Mouse (Mus musculus): ENCODE data around the gene Nmt1. TPM values are rescaled to one million over a fixed set of nuclear protein-coding genes. Genes with fewer than 3 reads are reported as not detected.
A peak's percentile ranks its signal among the peaks of the same experiment; 100 is the strongest.

Nmt1 gene
- polyA plus RNA-seq, 1 experiment, result 101 TPM

GRCm38 (mm10) chr11:102989641-102990151, 38.3 kb upstream of the Nmt1 start:
- no peaks in the 10 kb centered on the region; the same call in 1 of the 2 replicates for H3K27me3 ChIP-seq (ENCODE audit: control insufficient read depth, insufficient read depth, low read length, poor library complexity, severe bottlenecking)
- no peaks in the 10 kb centered on the region for H3K9me3 ChIP-seq (replicated peaks; ENCODE audit: control insufficient read depth, insufficient read depth, low read length, poor library complexity, severe bottlenecking)
- H3K36me3 ChIP-seq (ENCODE audit: control insufficient read depth, insufficient read depth, low read length, poor library complexity, severe bottlenecking), result peaks cover 4% of the 10 kb centered on the region; the same call in 1 of the 2 replicates
- no peak overlapping the region for H3K27ac ChIP-seq (ENCODE audit: insufficient read depth, low read length)
- H3K9ac ChIP-seq (ENCODE audit: low read depth, poor library complexity, severe bottlenecking), result peak overlapping the region; percentile 82
- H3K4me1 ChIP-seq (ENCODE audit: control insufficient read depth, insufficient read depth, low read length), result peaks cover 2% of the 10 kb centered on the region
- TF ChIP-seq POLR2A (IDR thresholded peaks at IDR 0.05; ENCODE audit: insufficient read depth, low read length) (no peak), EP300 (IDR thresholded peaks at IDR 0.05; ENCODE audit: insufficient read depth, low read depth, low read length) (no peak), CTCF (IDR thresholded peaks at IDR 0.05; ENCODE audit: low read depth, low read length) (no peak)
- H3K4me3 ChIP-seq (ENCODE audit: low read depth, low read length), result peak overlapping the region; percentile 54

GRCm38 (mm10) chr11:102990152-102990663, 37.8 kb upstream of the Nmt1 start:
- H3K9me3 ChIP-seq (replicated peaks; ENCODE audit: control insufficient read depth, insufficient read depth, low read length, poor library complexity, severe bottlenecking), result no peaks in the 10 kb centered on the region
- H3K4me1 ChIP-seq (ENCODE audit: control insufficient read depth, insufficient read depth, low read length), result peaks cover 2% of the 10 kb centered on the region
- no peaks in the 10 kb centered on the region; the same call in 1 of the 2 replicates for H3K27me3 ChIP-seq (ENCODE audit: control insufficient read depth, insufficient read depth, low read length, poor library complexity, severe bottlenecking)
- H3K9ac ChIP-seq (ENCODE audit: low read depth, poor library complexity, severe bottlenecking), result peak overlapping the region; percentile 82
- no peak overlapping the region for H3K27ac ChIP-seq (ENCODE audit: insufficient read depth, low read length)
- TF ChIP-seq CTCF (IDR thresholded peaks at IDR 0.05; ENCODE audit: low read depth, low read length) (no peak), POLR2A (IDR thresholded peaks at IDR 0.05; ENCODE audit: insufficient read depth, low read length) (no peak), EP300 (IDR thresholded peaks at IDR 0.05; ENCODE audit: insufficient read depth, low read depth, low read length) (no peak)
- peaks cover 5% of the 10 kb centered on the region; the same call in 1 of the 2 replicates for H3K36me3 ChIP-seq (ENCODE audit: control insufficient read depth, insufficient read depth, low read length, poor library complexity, severe bottlenecking)
- H3K4me3 ChIP-seq (ENCODE audit: low read depth, low read length), result peak overlapping the region; percentile 54

DNA sequence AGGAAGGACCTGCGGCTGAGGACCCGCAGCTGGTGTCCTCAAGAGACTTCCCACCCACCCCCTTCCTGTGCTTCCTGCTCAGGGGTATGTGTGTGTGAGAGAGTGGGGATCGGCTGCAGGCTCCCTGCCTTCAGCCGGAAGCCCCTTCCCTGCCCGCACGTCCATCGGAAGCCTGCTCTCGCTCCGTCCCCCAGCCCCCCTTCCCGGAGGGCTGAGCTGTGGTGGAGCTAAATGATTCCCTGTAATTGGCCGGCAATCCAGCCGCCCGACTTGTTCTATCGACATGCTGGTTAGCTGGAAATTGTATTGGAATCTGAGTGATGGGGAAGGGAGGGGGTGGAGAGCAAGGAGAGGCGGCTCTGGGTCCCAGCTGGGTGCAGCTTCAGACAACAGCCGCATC, 36.3 kb upstream of the Nmt1 start:
- no peak for TF ChIP-seq CTCF (IDR thresholded peaks at IDR 0.05; ENCODE audit: low read depth, low read length)
- no peak for TF ChIP-seq POLR2A (IDR thresholded peaks at IDR 0.05; ENCODE audit: insufficient read depth, low read length)
- TF ChIP-seq EP300 (IDR thresholded peaks at IDR 0.05; ENCODE audit: insufficient read depth, low read depth, low read length), result no peak
- Histone ChIP-seq H3K27ac (ENCODE audit: insufficient read depth, low read length) (no peak overlapping the region), H3K4me1 (ENCODE audit: control insufficient read depth, insufficient read depth, low read length) (peaks cover 2% of the 10 kb centered on the region), H3K27me3 (ENCODE audit: control insufficient read depth, insufficient read depth, low read length, poor library complexity, severe bottlenecking) (no peaks in the 10 kb centered on the region; the same call in 1 of the 2 replicates), H3K36me3 (ENCODE audit: control insufficient read depth, insufficient read depth, low read length, poor library complexity, severe bottlenecking) (peaks cover 18% of the 10 kb centered on the region), H3K9ac (ENCODE audit: low read depth, poor library complexity, severe bottlenecking) (peak overlapping the region; percentile 12; the same call in 1 of the 2 replicates), H3K9me3 (replicated peaks; ENCODE audit: control insufficient read depth, insufficient read depth, low read length, poor library complexity, severe bottlenecking) (no peaks in the 10 kb centered on the region), H3K4me3 (ENCODE audit: low read depth, low read length) (peak overlapping the region; percentile 25; the same call in 1 of the 2 replicates)

- TF ChIP-seq POLR2A (IDR thresholded peaks at IDR 0.05; ENCODE audit: insufficient read depth, low read length), result no peak
- TF ChIP-seq EP300 (IDR thresholded peaks at IDR 0.05; ENCODE audit: insufficient read depth, low read depth, low read length), result 0 out of 2 replicates have a peak, but pooled peaks have one; percentile 11
- TF ChIP-seq CTCF (IDR thresholded peaks at IDR 0.05; ENCODE audit: low read depth, low read length), result peak; percentile 95
- Histone ChIP-seq H3K4me1 (ENCODE audit: control insufficient read depth, insufficient read depth, low read length) (peaks cover 2% of the 10 kb centered on the region), H3K9ac (ENCODE audit: low read depth, poor library complexity, severe bottlenecking) (no peak overlapping the region), H3K4me3 (ENCODE audit: low read depth, low read length) (no peak overlapping the region), H3K27ac (ENCODE audit: insufficient read depth, low read length) (no peak overlapping the region), H3K27me3 (ENCODE audit: control insufficient read depth, insufficient read depth, low read length, poor library complexity, severe bottlenecking) (no peaks in the 10 kb centered on the region; the same call in 1 of the 2 replicates), H3K36me3 (ENCODE audit: control insufficient read depth, insufficient read depth, low read length, poor library complexity, severe bottlenecking) (peaks cover 25% of the 10 kb centered on the region), H3K9me3 (replicated peaks; ENCODE audit: control insufficient read depth, insufficient read depth, low read length, poor library complexity, severe bottlenecking) (no peaks in the 10 kb centered on the region)
Observed at GRCm38 (mm10) chr11:102992940-102993339, 35.0 kb upstream of the Nmt1 start.

DNA sequence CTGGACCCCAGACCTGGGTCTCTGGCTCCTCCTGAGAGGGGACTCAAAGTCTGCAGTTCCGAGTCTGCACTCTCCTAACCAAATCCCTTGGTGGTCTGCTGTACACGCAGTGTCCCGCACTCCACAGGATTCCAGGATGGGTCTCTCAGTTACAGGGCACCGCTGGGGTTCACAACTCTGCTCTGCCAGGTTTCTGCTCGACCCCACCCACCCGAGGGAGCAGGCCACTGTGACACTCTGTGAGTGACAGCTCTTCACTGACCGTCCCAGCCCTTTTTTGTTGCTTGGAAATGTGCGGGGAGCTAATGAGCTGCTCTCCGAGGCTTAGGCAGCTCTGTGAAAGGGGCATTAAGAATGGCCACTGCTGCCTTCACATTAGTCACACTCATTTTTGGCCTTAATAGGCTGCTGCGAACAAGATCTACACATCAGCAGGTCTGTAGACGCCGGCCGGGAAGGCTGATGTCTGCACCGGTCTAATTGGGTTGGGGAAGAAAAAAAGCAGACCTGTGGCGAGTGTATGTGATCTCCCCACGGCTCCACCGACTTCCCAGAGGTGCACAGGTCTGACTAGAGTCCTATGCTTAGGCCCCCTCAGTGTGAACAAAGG, 34.5 kb upstream of the Nmt1 start:
- no peak for TF ChIP-seq EP300 (IDR thresholded peaks at IDR 0.05; ENCODE audit: insufficient read depth, low read depth, low read length)
- TF ChIP-seq POLR2A (IDR thresholded peaks at IDR 0.05; ENCODE audit: insufficient read depth, low read length), result no peak
- TF ChIP-seq CTCF (IDR thresholded peaks at IDR 0.05; ENCODE audit: low read depth, low read length), result no peak
- Histone ChIP-seq H3K27ac (ENCODE audit: insufficient read depth, low read length) (no peak overlapping the region), H3K4me1 (ENCODE audit: control insufficient read depth, insufficient read depth, low read length) (peaks cover 2% of the 10 kb centered on the region), H3K4me3 (ENCODE audit: low read depth, low read length) (no peak overlapping the region), H3K27me3 (ENCODE audit: control insufficient read depth, insufficient read depth, low read length, poor library complexity, severe bottlenecking) (no peaks in the 10 kb centered on the region; the same call in 1 of the 2 replicates), H3K9me3 (replicated peaks; ENCODE audit: control insufficient read depth, insufficient read depth, low read length, poor library complexity, severe bottlenecking) (no peaks in the 10 kb centered on the region), H3K9ac (ENCODE audit: low read depth, poor library complexity, severe bottlenecking) (no peak overlapping the region), H3K36me3 (ENCODE audit: control insufficient read depth, insufficient read depth, low read length, poor library complexity, severe bottlenecking) (peaks cover 25% of the 10 kb centered on the region)

- Histone ChIP-seq H3K9ac (ENCODE audit: low read depth, poor library complexity, severe bottlenecking) (no peak overlapping the region), H3K9me3 (replicated peaks; ENCODE audit: control insufficient read depth, insufficient read depth, low read length, poor library complexity, severe bottlenecking) (no peaks in the 10 kb centered on the region), H3K36me3 (ENCODE audit: control insufficient read depth, insufficient read depth, low read length, poor library complexity, severe bottlenecking) (peaks cover 32% of the 10 kb centered on the region), H3K27me3 (ENCODE audit: control insufficient read depth, insufficient read depth, low read length, poor library complexity, severe bottlenecking) (no peaks in the 10 kb centered on the region; the same call in 1 of the 2 replicates), H3K4me3 (ENCODE audit: low read depth, low read length) (no peak overlapping the region), H3K27ac (ENCODE audit: insufficient read depth, low read length) (no peak overlapping the region), H3K4me1 (ENCODE audit: control insufficient read depth, insufficient read depth, low read length) (no peaks in the 10 kb centered on the region)
- no peak for TF ChIP-seq EP300 (IDR thresholded peaks at IDR 0.05; ENCODE audit: insufficient read depth, low read depth, low read length)
- TF ChIP-seq POLR2A (IDR thresholded peaks at IDR 0.05; ENCODE audit: insufficient read depth, low read length), result no peak
- no peak for TF ChIP-seq CTCF (IDR thresholded peaks at IDR 0.05; ENCODE audit: low read depth, low read length)
Observed at GRCm38 (mm10) chr11:102994952-102995351, 33.0 kb upstream of the Nmt1 start.

All from ES-Bruce4 (cell line).